Mouse (Mus musculus): ENCODE data around the gene Ciao2a. TPM values are rescaled to one million over a fixed set of nuclear protein-coding genes. Genes with fewer than 3 reads are reported as not detected.

Ciao2a gene
- total RNA-seq, 2 experiments from 2014 or later: 103 TPM

DNA sequence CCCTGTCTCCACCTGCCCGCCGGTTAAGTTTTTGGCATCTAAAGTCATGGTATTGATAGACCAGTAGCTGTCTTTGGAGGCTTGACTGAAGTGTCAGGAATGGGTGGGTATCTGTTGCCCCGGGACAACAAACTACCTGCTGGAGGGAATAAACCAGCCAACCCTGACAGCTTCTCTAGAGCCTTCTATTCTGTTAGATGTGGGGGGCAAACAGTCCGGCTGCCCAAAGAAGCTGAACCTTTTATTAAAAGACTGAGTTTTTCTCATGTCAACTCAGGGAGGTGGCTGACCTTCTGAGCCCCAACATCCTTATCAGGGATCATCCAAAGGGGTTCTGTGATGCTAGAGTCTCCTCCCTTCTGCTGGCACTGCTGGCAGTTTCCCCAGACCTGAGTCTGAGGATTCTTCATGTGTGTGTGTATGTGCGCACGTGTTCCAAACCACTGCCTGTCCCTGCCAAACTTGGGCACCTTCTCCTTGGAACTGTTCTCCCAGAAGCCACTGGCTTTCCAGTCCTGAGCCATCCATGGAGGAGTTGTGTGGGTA, 32.5 kb downstream of the Ciao2a start:
- no peak for DNase-seq (ENCODE audit: low spot score in 2 of 2)

DNA sequence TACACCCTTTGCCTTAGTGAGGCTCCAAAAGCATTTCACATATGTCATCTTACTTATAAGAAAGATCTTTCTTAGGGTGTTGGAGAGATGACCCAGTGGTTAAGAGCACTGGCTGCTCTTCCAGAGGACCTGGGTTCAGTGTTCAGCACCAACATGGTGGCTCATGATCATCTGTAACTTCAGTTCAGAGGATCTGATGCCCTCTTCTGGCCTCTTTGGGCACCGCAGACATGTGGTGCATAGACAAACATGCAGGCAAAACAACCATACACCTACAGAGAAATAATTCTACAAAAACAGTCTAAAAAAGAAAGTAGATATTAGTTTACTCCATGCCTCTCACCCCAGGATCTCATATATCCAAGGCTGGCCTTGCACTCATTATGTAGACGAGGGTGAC, 33.7 kb downstream of the Ciao2a start:
- DNase-seq (ENCODE audit: low spot score in 2 of 2): no peak

DNA sequence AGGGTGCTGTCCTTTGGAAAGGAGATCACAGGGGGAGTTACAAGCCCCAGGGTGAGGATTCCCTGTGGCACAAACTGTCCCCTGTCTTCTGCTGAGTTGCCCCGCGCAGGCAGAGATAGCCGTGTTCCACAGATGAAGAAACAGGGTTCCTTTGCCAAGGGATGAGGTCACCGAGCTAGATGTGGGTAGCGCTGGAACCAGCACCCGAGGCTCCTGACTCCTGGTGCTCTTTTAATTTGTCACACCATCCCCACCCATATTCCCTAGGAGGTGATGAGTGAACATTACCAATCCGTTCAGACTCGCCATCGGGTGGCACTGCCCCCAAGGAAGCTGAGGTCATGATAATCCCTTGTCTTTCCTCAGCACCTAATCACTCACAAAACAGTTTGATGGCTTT, 36.6 kb downstream of the Ciao2a start:
- DNase-seq (ENCODE audit: low spot score in 2 of 2): no peak

DNA sequence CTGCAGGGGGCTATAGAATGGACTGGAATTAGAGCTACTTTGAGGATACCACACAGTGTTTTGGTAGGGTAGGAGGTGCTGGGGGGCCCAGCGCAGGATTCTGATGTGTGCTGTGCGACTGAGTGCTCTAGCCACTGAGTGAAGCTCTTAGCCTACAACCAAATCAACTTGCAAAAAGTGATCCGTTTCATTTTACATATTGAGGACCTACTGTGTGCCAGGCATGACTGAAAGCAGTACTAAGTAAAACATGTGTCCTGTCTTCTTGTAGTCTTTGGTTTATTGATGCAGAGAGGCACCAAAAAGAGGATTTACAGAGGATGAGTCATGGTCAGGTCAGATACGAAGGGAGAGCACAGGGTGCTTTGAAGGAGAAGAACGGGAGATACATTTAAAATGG, 40.8 kb downstream of the Ciao2a start:
- DNase-seq (ENCODE audit: low spot score in 2 of 2): no peak

DNA sequence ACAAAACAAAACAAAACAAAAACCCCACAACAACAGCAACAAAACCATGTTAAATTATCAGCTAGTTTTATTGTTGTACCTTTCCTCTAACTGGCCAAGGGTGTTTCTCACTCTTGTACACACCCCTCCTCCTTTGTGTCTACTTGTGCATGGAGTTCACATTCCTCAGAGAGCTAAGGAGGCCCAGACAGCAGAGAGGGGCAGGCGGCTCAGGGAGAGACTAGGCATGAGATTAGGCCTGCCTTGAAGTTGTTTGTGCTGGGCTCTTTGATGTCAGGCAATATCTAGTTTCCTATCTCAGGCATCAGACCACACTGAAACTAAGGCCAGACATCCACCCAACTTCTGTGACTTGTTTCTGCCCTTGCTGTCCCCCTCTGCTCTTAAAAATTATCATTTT, 41.8 kb downstream of the Ciao2a start:
- DNase-seq (ENCODE audit: low spot score in 2 of 2): no peak

DNA sequence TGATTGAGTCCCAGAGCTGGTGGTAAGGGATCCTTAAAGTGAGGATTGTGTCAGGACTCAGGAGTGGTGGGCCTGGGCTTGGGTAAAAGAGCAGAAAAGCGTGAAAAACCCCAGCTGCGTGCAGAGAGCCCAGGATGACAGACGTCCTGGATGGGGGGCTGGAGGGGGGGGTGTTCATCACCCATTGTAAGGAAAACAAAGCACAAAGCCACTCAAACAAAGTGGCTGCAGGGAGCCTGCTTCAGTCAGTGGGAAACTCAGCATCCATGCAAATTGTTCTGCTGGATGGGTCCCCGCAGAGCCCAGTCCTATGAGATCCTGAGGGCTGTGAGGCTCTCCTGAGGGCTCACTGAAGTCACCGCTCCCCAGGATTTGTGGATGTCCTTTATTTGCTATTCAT, 44.1 kb downstream of the Ciao2a start:
- no peak for DNase-seq (ENCODE audit: low spot score in 2 of 2)

DNA sequence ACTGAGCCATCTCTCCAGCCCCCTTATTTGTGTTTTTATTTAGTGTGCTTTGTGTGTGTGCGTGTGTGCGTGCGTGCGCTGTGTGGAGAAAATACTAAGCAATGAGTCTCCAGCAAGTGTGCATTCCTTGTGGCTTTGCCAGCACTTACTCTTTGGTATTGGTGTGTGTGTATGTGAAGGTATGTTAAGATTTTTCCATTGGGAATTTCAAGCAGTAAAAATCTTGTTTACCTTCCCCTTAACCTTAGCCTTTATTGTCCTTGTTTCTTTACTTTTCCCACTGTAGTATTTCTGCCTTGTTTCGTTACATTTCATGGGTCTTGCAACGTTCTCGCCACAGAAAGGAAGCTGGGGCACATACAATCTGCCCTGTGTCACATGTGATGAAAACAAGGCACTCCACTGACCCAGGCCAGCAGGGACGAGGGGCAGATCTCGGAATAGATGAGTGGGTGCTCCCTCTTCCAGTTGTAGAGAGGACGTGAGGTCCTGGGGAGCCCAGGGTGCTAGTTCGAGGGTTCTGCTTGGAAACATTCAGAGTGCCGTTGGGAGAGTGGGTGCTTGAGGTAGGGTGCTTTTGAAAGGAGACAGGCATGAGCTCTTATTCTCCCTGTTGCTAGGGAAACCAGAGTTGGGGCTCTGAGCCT, 45.0 kb downstream of the Ciao2a start:
- no peak for DNase-seq (ENCODE audit: low spot score in 2 of 2)

DNA sequence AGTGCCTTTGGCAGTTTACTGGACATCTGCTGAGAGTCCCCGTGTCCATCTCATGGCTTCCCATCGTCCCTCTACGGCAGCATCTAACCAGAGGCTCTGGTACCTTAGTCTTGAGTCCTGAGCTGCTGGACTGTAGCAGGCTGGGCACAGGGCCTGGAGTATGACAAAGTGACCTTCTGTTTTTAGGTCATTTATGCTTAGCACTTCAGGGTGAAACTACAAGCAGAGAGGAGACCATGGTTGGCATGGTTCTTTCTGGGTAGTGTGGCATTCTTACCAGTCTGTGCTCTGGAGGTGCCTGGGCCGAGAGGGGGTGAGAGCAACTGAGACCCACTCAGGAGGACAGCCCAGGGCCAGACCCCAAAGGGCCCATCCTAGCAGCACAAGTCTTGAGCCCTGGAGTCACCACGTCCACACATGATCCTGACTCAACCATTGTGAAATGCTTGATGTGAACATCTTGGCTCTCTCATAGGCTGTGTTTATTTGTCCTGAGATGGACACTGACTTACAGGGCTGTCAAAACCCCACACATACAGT, 47.0 kb downstream of the Ciao2a start:
- DNase-seq (ENCODE audit: low spot score in 2 of 2): no peak

DNA sequence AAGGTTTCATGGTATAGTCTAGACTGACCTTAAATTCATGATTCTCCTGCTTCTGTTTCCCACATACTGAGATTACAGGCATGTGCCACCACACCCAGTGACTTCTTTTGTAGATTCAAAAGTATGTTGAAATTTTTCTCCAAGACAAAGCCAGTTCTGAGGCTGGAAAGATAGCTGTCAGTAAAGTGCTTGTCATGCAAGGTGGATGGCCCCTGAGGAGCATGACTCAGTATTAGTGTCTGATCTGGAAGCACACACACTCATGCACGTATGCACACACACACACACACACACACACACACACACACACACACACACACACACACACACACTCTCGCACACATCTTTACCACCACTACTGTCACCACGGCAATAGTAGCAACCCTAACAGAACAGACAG, 48.6 kb downstream of the Ciao2a start:
- DNase-seq (ENCODE audit: low spot score in 2 of 2): no peak

DNA sequence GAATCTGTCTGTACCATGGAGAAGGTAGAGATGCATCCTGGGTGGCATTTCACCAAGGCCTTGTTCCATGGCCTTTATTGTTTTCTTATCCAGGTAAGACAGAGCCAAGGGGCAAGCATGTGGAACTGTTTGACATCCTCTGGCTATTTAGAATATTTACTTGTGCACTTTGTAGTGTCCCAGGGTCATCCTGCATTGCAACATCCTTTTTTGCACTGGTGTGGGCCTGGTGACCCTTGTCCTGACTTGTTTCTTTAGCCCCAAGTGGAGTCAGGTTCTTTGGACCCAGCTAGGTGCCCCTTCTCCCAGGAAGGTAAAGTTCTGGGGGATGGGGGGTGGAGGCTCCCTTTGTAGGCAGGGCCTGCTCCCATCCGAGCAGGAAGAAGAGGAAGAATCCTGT, 51.6 kb downstream of the Ciao2a start:
- DNase-seq (ENCODE audit: low spot score in 2 of 2): no peak

DNA sequence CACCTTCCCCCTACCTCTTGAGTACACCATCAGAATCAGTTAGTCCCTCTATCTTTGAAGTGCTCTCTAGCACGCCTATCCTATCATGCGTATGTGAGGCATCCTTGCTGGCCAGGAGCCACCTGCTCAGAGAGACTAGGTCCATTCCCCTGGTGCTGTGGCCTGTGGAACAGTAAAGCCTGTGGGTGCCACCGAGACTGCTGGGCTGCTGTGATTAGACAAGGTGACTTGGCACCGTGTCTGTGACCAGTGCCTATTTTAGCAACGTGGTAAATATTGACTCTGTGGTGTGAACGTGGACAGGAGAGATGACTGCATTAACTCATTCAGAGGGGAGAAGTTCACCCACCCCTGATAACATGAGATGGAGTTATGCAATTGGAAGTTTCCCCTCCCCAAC, 53.4 kb downstream of the Ciao2a start:
- no peak for DNase-seq (ENCODE audit: low spot score in 2 of 2)

DNA sequence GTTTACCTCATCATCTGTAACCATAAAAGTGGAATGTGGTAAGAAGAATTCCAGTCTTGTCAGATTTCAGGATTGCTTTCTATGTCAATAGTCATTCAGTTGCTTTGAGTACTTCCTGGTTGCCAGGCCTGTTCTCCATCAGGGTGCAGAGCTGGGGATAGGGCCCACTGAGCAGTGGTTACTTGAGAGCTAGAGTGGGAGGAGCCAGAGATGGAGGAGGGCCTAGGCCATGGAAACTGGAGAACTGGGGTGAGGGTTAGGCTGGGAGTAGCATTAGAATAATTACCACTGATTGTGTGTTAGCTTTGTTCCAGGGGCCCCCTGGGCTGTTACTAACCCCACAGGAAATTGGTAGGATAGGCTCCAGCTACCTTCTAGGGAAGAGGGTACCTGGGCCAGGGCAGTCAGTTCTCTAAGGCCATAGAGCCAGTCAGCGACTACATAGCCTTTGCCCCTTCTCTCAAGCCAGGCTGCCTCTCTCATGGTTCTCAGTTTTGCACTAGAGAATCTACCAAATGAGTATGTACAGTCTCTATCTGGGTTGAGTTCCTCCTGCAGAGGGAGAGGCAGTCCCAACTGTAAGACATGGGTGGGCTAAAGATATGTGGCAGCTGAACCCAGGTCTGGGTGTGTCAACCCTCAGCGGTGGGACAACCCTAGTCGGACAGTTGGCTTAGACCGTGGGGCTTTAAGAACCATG, 54.9 kb downstream of the Ciao2a start:
- no peak for DNase-seq (ENCODE audit: low spot score in 2 of 2)

DNA sequence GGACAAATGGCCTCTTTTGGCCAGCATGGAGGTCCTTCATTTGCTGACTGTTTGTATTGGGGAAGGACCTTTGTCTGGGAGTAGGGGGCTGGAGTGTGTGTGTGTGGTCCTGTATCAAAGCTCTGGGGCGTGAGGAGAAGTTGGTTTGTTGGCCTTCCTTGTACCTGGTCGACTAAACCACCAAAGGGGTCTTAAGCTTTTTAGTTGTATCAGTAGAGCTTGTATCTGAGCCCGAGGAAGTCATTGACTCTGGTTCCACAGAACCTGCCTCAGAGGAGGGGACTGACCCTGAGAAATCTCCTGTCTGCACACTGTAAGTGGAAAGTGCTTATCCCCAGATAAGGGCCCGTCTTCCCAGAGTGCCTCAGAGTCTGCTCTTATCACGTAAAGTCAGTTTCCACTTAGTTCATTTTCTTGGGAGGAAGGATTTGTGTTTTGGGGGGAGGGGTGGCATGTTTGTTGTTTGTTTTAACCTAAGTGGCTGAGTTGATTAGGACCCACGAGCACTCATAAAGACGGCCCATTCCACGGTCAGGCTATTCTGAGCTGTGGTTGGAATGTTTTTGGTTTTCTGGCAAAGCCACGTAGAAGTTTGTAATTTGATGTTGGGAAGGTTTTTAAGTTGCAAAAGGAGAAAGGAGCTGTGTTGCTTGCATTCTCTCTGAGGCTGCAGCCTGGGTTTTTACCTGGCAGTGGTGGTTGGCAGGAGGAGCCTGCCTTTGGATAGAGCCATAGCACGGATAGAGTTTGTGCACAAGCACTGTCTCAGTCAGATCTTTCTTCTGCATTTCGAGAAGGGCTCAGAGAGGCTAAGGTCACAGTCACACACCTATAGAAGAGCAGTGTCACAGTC, 55.6 kb downstream of the Ciao2a start:
- no peak for DNase-seq (ENCODE audit: low spot score in 2 of 2)

DNA sequence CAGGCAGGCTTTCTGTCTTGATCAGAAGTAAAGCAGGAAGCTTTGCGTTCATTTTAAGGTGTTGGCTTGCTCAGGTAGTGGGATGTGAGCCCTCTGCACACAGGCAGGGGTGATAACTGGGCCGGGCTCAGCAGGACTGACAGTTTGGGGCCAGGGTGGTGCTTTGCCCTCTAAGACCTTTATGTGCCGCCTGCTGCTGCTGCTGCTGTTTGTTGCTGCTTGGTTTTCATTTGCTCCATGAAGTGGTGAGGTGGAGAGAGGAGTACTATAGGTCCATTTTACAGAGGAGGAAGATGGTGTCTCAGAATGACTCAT, 56.2 kb downstream of the Ciao2a start:
- DNase-seq (ENCODE audit: low spot score in 2 of 2): no peak

DNA sequence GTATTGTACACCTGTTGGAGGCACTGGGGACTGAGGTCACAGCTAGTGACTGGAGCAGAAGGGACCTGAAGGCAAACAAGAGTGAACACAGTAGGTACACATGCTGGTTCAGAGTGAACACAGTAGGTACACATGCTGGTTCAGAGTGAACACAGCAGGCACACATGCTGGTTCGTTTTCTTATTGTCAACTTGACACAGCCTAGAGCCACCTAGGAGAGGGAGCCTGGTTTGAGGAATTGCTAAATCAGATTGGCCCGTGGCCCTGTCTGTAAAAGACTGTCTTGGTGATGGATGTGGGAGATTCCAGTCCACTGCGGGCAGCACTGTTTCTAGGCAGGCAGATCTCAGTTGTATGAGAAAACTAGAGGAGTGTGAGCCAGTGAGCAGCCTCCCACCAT, 56.6 kb downstream of the Ciao2a start:
- no peak for DNase-seq (ENCODE audit: low spot score in 2 of 2)

DNA sequence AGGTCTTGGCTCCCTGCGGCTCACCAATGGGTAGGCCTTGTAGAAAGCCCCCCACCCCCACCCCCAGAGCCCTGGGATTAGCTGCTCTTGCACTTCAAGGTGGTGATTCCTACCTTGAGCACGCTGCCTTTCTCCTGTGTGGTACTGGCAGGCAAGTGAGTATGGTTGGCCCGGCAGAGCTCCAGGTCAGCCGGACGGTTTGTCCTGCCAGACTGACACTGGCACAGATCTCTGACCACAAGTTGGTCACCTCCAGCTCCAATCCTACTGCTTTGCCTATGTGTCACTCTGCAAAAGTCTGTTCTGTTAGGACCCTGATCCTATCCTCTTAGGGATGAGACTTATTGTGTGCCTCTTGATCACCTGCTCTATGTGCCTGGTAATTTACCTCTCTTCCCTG, 58.2 kb downstream of the Ciao2a start:
- no peak for DNase-seq (ENCODE audit: low spot score in 2 of 2)

DNA sequence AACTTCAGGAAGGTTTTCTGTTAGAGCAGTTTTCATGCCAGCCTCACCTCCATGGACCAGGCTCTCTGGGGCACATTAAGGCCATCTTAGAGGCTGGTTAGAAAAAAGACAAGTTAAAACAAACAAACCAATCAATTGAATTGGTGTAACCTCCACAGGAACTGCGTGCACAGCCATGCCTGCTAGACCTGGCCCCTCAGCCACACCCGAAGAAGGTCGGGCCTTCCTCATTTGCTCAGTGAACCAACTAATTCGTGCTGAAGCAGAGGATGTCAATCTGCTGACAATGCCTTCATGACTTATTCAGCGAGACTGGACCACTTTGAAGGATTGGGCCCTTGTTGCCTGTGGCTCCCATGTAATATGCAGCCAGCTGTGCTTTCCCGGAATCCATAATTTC, 60.0 kb downstream of the Ciao2a start:
- no peak for DNase-seq (ENCODE audit: low spot score in 2 of 2)

Other genes starting within 250 kb of the Ciao2a start
- gene Pclaf, start 236.4 kb upstream of the Ciao2a start, total RNA-seq (2021): 10 to 100 TPM; 32.7 to 40.6 TPM
- gene Trip4, start 217.8 kb upstream of the Ciao2a start, total RNA-seq (2021): 10 to 100 TPM; 40.0 to 40.7 TPM
- gene Csnk1g1, start 217.7 kb upstream of the Ciao2a start, total RNA-seq (2021): 10 to 100 TPM; 30.3 to 33.1 TPM
- gene Ppib, start 66.4 kb upstream of the Ciao2a start, total RNA-seq (2021): 100 to 1,000 TPM; 441 to 449 TPM
- gene Snx22, start 56.9 kb upstream of the Ciao2a start, total RNA-seq (2021): 1 to 10 TPM; 1.3 to 2.9 TPM
- gene Snx1, start within 50 bp of the Ciao2a start, total RNA-seq (2021): 100 to 1,000 TPM; 107 to 111 TPM
- gene Dapk2, start 31.6 kb downstream of the Ciao2a start, total RNA-seq (2021): 1 to 10 TPM; 7.6 to 9.7 TPM
- 10 to 100 TPM; 43.3 to 51.3 TPM for gene Herc1, start 223.8 kb downstream of the Ciao2a start, total RNA-seq (2021)